Mouse (Mus musculus) CD4-positive, CD25-positive, alpha-beta regulatory T cell, adult 2 months (primary cell): ENCODE measurements around the gene Tmem151a.

ENCODE experiments used
- DNase-seq: peaks from one replicate; pipeline ENCODE4 v3.0.0-alpha.2; 2012; ENCODE audit warnings: low read depth, low spot score

Gene Tmem151a

DNA sequence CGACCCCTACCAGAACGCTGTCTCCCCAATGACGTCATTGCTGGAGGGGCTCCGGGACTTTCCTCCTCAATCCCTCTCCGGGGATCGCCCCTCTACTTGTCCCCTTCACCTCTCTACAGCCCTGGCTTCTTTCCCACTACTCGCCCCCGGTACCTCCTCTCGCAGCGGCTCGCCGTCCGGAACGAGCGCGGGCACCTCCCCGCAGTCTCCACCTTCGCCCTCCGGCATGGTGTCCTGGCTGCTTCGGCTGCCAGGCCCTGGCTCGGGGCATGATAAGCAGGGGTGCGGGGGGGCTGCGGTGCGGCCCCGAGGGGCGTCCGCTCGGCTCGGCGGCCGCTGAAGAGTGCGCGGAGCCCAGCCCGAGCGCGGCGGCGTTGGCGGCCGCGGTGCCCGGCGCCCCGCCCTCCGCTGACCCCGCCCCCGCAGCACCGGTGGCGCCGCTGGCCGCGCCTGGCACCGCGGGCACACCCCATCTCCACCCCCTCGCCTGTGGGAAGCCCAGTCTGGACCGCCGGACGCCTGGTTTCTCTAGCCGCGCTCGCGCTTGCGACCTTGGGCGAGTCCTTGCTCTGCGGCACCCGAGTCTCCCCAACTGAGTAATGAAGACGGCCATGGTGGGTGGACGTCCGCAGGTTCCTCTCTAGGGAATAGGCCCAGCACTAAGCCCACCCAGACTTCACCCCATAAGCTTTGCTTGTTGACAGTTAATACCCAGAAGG is at the start of gene Tmem151a:
TSS of gene Tmem151a (minus strand) at position 387 of the 719 bp plus-strand sequence.
- peak; percentile 41 for DNase-seq

DNA sequence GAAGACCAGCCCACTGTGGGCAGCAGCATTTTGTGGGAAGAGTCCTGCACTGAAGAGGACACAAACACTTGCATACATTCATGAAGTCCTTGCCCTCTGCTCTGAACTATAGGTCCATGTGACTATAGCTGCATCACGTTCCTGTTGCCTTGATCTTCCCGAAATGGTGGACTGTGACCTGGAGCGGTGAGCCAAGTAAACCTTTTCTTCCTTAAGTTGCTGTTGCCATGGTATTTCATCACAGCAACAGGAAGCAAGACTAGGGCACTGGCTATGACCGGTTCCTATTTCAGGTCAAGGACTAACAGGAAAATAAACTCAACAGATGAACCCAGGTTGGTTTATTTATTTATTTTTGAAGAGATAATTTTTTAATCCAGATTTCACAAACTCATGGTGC is 45.9 kb upstream of the Tmem151a start:
- DNase-seq: no peak

- peak; percentile 58 for DNase-seq
Observed at GRCm38 (mm10) chr19:5129770-5130169, 44.4 kb upstream of the Tmem151a start.

DNA sequence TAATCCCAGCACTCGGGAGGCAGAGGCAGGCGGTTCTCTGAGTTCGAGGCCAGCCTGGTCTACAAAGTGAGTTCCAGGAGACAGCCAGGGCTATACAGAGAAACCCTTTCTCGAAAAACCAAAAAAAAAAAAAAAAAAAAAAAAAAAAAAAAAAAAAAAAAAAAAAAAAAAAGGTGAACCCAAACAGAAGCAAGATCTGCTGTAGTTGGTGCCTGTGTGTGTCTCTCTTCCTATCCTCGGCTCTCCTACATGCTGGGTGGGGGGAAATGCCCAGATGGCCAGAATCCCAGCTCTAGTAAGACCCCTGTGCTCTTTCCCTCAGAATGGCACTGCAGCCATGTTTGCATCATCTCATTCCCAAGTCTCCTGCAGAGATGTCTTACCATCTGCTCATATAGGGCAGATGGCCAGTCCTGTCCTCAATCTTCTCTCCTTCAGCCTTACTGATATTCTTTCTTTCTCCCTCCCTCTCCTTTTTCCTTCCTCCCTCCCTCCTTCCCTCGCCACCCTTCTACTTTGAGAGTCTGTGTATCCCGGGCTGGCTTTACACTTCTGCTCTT is 38.8 kb upstream of the Tmem151a start:
- DNase-seq: no peak

GRCm38 (mm10) chr19:5123241-5123640 is 37.9 kb upstream of the Tmem151a start:
- no peak for DNase-seq

DNA sequence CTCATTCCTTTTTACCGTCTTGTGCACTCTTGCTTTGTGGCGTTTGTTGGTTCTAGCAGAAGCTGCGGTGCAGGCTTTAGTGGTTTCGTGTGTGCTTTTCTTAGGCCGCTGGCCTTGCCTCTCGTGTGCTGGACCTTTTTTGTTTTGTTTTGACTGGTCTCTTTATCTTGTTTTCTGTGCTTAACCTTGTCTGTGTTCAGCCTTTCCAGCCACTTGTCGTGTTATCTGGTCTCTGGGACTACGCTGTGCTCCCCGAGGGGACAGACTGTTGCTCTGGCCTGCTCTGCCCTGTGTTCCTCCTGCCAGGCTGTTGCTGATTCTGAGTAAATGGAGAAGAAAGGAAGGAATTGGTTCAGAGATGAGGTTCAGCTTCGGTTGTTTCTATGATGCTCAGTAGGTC is 37.2 kb upstream of the Tmem151a start:
- DNase-seq: no peak

DNA sequence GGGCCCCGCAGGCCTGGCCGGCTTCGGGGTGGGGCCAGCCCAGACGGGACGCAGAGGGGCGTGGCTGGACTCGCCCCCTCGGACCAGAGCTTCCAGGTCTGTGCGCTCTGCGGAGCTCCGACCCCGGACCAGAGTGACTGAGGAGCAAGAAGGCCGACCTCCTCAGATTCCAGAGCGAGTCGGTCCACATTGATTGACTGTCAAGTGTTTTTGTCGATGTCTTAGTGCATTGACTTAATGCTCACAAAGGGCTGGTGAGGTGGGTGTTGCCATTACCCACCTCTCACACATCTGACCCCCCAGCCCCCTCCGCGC is 33.0 kb upstream of the Tmem151a start, which contains the start of gene Klc2:
TSS of gene Klc2 (minus strand) at position 177 of the 315 bp plus-strand sequence.
- DNase-seq: no peak

GRCm38 (mm10) chr19:5117494-5118383 is 32.4 kb upstream of the Tmem151a start:
- peak; percentile 84 for DNase-seq

GRCm38 (mm10) chr19:5113783-5114182 is 28.5 kb upstream of the Tmem151a start:
- DNase-seq: no peak

DNA sequence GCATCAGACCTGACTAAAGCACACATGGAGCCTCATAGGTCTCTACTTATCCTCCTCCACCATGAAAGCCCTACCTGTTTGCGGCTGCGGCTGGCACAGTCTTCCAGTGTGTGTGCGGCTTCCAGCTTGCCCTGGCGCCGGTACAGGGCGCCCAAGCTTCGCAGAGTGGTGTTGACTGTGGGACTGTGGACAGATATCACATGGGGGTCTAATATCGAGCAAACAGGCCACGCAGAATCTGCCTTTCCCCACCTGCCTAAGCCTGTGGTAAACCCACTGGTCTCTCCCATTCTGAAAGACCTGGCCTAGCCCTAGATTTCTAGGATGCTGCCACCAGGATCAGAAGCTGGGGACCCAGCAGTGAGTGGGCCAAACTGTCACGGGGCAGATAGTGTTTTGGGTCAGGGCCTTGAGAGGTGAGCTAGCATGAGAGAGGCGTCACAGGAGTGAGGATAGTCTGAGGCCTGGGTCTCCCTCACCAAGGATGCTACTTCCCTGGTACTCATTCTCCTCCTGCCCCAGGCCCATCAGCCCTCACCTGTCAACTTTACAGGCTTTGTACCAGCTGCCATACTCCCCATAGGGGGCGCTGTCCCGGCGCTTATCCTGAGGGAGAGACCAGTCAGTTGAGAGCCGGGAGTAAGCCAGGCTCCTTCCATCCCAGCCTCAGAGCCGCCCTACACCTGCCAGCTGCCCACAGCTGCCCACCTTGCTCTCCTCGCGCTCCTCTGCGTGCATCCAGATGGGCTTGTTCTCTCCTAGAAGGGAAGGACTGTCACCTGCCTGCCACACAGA is 24.5 kb upstream of the Tmem151a start:
- DNase-seq: peak; percentile 59

DNA sequence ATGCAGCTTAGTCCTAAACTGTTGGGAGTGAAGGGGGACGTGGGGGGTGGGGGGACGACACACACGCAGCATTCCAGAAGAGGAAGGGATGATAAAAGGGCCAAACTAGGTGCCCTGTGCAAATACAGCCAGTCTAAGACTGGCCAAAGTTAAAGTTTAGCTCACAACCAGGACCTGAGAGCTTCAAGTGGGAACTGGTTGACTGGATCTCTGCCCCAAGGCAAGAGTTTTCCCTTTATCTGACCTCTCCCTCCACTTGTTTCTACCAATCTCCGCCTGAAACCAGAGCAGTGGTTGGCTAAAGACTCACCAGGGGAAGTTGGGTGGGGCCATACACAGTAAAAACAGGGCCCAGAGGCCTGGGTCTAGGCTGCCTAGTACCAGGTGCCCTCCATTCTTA is 23.4 kb upstream of the Tmem151a start:
- DNase-seq: no peak

DNA sequence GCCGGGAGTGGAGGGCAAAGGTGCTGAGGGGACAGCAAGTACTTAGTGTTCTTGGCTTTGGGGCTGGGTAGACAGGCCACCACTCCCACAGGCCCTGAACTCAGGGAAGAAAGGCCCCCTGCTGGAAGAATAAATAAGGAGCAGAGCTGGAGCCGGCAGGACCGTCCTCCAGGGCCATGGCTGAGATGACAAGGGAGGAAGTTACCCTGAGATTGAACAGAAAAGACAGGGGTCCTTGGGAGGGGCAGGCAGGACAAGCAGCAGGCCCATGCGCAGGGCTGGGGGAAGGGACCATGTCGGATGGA is 22.9 kb upstream of the Tmem151a start:
- no peak for DNase-seq

DNA sequence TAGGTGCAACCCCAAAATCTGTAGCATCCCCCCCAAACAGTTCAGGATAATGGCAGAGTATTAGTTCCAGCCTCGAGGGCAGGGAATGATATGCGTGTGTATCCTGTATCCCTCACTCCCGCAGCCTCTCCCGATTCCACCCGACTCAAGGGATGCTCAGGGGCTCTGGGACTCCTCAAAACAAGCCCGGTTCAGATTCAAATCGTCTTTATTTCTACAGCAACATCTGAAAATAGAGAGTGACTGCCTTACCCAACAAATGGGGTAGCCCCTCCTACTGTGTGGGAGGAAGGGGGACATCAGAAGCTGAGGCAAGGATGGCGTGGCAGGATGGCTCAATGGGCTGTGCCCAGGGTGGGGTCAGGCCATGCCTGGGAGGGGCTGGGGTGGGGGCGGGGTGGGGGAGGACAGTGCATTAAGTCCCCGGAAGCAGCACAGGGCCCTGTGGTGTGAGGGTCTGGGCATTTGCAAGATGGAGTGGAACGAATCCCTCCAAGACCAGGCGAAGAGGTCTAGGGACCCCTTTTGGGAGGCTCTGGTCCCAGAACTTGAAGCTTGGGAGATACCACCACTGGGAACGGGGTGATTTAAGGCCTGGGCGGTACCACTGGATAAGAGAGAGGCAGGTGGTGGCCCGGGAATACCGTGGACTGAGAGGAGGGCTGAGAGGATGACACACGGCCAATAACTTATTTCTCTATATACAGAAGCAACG is 22.4 kb upstream of the Tmem151a start:
- no peak for DNase-seq

DNA sequence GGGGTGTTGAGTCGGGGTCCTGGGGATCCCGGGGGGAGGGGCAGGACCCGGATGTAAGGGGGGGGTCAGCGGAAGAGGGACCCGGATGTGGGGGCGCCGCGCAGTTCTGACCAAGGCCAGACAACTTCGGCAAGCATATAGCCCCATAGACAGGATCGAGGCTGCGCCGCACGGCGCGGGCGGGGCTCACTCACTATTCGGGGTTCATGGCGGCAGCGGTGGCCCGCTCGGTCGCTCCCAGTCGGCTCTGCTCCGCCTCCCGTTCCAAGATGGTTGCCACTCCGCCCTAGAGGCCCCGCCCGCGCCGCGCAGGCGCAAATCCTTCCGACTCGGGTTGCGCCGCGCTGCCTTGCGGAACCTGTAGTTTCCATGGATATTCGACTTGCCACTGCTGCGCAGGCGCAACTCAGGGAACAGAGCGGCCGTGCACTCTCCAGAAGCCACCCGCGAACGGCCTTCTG is 21.4 kb upstream of the Tmem151a start, which contains the start of gene Rab1b:
TSS of gene Rab1b (minus strand) at position 342 of the 461 bp plus-strand sequence.
- peak; percentile 99 for DNase-seq

GRCm38 (mm10) chr19:5106074-5106473 is 20.7 kb upstream of the Tmem151a start:
- DNase-seq: peak; percentile 32

DNA sequence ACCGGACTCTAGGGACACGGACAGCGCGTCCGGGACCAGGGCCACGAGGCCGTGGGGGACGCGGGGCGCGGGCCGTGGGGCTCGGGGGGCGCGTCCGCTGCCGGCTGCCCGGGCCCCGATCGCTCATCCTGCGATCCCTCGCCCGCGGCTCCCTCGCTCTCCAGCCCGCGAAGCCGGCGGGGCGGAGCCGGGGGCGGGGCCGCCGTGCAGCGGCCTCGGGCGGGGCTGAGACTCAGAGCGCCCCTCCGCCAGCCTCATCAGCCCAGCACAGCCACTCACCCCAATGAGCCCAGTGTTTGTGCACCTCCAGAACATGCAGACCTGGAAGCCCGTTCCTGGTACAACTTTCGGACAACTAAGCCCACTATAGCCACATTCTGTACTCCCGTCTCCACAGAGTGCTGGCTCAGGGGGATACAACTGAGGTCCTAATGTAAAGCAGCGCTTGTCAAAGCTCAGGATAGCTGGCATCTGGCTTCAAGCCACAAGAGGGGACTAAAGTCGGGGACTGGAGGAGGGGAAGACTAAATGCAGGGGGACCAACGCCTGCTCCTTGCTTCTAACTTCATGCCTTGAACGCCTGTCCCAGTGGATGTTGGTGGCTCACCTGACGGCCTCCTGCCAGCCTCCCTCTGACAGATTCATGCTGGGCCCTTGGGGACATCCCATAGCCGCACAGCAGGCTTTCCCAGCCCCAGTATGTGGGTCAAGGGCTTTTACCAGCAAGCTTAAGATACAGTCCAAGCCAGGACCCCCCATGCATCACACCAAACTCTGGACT is 13.2 kb upstream of the Tmem151a start, which contains the start of gene Cnih2:
TSS of gene Cnih2 (minus strand) at position 159 of the 781 bp plus-strand sequence.
- peak; percentile 76 for DNase-seq

DNA sequence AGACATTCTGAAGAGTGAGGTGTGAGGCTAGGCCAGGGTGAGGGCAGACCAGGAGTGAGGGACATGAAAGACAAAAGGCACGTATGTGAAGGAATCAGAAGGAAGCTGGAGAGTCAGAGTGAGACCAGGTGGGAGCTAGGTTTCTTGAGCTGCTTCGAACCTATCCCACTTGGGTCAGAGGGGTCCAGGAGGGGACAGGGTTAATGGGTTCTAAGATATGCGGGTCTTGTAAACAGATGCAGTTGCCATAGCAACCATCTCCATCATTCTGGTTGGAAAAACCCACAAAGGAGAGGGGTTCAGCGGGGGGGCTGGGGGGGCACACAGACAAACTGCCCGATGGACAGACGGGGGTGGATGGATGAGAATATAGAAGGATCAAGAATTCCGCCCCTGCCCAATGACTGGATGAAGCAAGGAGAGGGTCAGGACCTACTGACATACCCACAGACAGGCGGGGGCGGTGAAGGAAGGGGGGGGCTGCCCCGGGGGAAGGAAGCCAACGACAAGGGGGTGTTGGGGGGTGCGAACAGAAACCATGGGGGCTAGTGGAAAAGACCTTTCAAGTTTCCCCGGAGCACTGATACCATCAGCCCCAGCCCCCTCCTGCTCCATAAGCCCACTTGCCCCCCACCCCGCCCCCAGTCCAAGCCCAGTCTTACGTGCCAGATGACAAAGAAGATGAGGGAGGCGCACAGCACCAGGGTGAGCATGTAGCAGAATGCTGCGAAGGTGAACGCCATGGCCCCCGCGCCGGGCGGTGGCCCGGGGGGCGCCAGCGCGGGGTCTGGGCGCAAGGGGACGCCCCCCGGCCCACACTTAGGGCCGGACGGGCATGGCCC is 12.4 kb upstream of the Tmem151a start:
- DNase-seq: no peak

- DNase-seq: peak; percentile 48
Observed at GRCm38 (mm10) chr19:5095887-5096474, 10.7 kb upstream of the Tmem151a start.
